Mouse (Mus musculus): ENCODE measurements around the gene Ppm1l.

The Ppm1l gene

DNA sequence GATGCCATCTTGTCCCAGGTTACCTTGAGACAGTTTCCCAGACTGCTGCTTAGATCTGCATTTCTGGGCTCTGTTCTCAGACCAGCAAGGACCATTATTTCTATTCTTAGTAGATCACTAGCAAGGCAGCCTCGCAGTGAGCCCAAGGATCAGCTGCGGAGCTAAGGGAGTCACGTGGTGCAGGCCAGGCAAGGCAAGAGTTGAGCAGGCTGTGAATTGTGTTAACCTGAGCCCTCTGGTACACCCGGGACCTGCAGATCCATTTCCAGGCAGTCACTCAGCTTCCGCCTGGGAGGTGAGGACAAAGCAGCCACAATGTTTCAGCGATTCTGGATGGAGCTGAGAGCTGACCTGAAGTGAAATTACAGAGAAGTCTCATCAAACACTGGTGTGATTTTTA lies 185.3 kb downstream of the Ppm1l start:
- DNase-seq, result no peak

DNA sequence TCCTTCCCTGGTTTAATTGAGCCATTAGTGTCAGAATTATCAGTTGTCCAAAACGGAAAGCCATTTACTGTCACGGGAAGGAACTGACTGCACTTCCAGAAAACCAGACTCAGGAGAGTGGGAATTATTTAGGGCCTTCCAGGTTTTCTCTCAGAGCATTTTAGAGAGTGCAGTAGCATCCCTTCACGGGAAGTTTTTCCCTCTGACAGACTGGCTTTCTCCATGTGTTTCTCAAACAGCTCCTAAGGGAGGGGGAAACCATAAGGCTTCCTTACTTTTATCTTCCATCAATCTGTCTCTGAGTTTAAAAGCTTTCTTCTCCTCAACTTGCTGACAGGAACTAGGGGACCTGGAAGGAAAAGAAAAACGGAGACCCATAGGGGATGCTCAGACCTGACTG lies 185.9 kb downstream of the Ppm1l start:
- DNase-seq, result no peak

DNA sequence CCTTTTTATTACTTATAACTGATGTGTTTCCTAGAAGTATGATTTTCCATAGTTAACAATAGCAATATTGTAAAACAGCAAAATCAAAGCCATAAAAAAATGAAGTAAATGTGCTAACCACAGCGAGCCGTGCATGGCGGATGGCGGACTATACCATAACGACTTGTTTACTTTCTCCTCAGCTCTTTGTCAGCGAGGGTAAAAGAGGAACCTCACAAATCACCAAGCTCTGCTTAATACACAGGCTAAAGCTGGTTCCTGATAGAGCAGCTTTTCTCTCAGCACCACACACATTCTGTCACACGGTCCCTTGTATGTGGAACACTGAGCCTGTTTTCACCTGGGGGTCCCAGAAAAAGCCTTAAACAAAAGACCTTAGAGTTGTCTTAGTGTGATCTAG lies 188.4 kb downstream of the Ppm1l start:
- no peak for DNase-seq

- DNase-seq, result no peak
Measured at GRCm38 (mm10) chr3:69506352-69506751, 189.7 kb downstream of the Ppm1l start.

DNA sequence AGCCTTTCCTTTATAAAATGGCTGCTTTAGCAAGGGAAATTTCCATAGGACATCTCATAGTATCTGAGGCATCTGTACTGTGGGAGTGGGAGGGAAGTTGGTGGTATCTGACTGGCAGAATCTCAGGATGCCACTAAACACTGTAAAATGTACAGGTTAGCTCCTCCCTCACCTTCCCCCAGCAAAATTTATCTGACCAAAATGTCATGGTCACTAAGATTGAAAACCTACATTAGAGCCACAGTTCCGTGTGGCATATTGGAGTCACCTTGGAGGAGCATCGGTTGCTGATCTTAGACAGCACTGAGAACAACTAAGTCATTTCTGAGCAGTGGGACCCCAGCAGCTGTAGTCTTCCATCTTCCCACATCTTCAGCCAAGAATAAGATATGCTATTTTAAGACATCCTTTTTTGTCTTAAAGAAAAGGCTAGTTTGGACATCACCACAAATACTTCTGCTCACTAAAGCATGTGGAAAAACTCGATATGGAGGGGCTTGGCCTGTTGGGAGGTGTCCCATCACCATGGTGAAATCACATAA lies 192.8 kb downstream of the Ppm1l start:
- DNase-seq, result no peak

GRCm38 (mm10) chr3:69511881-69512280 lies 195.2 kb downstream of the Ppm1l start:
- no peak for DNase-seq

GRCm38 (mm10) chr3:69512402-69512801 lies 195.7 kb downstream of the Ppm1l start:
- DNase-seq, result peak in 1 of 2 experiments; percentile 18

GRCm38 (mm10) chr3:69515730-69516350 lies 199.2 kb downstream of the Ppm1l start:
- DNase-seq, result peak in 1 of 2 experiments; percentile 28

DNA sequence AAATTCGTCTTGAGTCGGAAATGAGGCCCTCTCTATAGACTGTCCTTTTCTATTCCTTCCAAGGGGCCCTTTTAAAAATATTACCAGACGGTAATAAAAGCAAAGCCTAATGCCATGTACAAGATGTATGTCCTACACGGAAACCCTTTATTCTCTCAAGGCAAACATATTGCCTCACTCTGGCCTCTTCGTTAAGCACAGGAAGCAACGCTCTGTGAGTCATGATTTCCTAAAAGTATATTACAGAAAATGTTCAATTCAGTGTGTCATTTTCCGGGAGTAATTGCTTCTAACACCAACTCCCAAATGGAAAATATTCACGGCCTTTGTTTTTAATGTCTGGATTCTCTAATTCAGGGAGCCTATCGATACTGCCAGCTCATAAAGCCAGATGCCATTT lies 202.5 kb downstream of the Ppm1l start:
- DNase-seq, result no peak

- peak in 1 of 2 experiments; percentile 16 for DNase-seq
Measured at GRCm38 (mm10) chr3:69519789-69520558, 203.3 kb downstream of the Ppm1l start.

DNA sequence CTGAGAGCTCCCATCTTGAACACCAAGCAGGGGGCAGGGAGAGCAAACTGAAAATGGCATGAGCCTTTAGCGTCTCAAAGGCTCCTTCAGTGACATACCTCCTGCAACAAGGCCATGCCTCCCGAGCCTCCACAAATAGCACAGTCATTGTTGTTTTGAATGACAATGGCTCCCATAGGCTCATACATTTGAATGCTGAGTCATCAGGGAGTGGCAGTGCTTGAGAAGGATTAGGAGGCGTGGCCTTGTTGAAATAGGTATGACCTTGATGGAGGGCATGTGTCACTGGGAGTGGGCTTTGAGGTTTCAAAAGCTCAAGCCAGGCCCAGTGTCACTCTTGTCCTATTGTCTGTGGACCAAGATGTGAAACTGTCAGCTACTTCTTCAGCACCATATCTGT lies 205.6 kb downstream of the Ppm1l start:
- no peak for DNase-seq

DNA sequence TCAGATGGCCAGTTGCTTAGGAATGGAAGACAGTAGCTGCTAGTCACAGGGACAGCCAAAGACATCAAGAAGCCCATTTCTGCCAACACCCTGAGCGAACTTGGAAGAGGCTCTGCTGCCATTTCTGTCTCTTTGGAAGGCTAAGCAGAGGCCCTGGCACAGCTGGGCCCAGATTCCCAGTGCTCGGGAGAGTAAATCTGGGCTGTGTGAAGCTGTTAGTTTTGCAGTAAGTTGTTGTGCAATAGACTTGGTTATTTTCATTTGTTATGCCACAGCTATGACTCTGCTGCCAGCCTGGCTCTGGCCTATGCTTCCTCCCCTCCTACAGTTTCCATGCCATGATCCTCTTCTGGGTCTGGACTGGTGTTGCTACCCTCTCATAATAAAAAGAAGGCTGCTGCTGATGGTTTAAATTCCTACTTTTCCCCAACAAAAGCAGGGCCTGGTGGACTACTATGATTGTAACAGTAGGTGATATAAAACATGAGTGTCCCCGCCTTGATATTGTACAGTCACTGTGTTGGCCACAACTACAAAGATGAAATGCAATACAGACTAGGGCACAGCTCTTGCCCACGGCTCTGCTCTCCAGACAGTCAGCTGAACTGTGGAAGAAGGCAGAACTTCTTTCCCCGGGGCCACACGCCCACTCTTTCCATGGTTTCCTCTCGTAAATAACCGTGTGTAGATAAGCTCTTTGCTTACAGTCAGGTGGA lies 207.9 kb downstream of the Ppm1l start:
- no peak for DNase-seq

DNA sequence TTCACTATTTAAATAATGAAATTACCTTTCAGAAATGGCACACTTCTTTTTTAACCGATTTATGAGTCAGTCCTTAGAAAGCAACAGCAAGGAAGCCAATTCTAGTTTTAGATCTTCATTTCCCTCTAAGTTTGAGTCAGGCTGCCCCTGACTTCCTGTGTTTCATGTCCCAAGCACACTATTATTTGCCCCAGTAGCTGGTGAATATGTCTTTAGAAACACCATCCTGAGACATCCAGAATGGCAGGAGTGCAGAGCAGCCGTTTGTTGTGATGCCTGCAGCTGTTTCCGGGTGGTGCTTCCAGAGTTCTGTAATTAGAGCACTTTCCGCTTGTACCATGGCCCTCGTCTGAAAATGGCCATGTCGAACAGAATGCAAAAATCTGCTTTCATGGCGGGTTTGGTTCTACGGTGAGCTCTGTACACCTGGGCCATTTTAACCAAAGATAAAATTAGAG lies 208.4 kb downstream of the Ppm1l start:
- DNase-seq, result peak in 1 of 2 experiments; percentile 30

GRCm38 (mm10) chr3:69527384-69527783 lies 210.7 kb downstream of the Ppm1l start:
- DNase-seq, result no peak

DNA sequence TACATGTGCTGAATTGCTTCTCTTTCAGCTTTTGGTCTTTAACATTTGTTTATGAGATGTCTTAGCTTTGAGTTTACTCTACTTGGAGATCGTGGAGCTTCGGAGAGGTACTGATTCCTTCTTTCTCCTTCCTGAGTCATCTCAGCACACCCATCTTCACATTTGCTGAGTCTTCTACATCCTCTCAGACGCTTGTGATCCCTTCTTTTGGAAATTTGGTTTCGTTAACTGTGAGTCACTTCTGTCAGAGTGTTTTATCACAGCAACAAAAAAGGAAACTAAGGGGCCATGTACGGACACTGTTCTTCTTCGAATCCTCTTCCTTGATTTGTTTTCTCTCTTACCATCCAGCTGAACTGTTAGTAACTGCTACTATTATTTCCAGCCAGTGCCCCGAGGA lies 212.9 kb downstream of the Ppm1l start:
- no peak for DNase-seq

DNA sequence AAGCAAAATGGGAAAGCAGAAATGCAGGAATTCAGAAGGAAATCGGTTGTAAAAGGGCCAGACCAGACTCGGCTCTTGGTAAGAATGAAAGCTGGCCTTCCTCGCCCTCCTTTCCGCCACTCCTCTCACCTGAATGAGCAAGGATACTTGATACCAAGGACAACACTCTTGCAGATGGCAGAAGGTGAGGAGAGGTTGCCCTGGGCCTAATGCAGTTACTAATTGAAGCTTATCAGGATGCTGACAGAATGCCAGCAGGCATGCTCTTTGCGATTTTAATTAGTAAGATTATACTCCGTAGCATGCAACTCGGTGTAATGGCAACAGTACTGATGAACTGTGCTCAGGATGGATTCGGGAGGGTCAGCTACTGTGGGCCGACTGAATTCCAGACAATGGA lies 214.8 kb downstream of the Ppm1l start:
- no peak for DNase-seq

DNA sequence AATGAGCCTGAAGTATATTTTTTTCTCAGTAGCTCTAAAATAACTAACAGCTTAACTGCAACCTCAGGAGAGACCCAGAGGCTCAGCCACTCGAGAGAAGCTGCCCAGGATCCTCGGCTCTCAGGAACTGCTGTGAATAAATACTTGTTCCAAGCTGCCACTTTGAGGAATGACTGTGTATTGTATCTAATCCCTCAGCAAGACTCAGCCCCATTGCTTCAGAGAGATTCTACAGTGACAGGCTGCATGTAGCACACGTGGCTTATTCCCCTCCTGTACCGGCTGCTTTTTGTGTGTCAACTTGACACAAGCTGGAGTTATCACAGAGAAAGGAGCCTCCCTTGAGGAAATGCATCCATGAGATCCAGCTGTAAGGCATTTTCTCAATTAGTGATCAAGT lies 216.0 kb downstream of the Ppm1l start:
- no peak for DNase-seq

DNA sequence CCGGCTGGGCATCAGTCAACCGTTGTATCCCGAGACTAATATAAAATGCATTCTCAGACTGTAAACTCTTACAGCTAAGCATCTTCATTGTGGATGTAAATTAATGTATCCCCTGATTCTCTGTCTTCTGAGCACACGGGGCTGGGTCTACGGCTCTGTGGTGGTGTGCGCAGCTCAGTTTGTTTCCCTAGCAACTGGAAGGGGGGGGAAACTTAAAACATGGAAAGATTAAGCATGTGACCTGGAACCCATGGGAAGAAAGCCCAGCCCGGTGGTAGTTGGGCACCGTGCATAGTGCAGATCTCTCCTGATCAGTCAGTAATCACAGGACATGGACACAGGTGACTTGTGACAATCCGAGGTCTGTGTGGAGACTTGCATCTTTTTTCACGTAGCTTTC lies 218.8 kb downstream of the Ppm1l start:
- DNase-seq, result no peak

GRCm38 (mm10) chr3:69535941-69536647 lies 219.4 kb downstream of the Ppm1l start:
- DNase-seq, result no peak

DNA sequence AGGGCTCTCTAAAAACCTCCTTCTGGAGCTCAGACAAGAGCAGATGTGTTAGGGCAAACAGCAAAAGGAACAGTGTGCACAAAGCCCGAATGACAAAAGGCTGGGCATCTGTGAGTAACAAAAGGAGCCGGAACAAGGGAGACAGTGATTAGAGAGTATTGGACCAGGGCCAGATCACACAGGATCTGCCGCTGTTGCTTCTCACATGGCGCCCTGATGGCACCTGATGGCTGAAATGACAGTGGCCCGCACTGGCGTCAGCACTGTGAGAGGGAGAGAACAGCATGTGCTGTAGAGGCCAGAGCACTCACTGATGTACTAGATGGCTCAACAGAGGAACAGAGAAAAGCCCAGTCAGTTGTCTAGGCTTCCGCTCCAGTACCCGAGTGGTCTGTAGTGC lies 226.3 kb downstream of the Ppm1l start:
- DNase-seq, result no peak

- no peak for DNase-seq
Measured at GRCm38 (mm10) chr3:69543730-69544129, 227.1 kb downstream of the Ppm1l start.

DNA sequence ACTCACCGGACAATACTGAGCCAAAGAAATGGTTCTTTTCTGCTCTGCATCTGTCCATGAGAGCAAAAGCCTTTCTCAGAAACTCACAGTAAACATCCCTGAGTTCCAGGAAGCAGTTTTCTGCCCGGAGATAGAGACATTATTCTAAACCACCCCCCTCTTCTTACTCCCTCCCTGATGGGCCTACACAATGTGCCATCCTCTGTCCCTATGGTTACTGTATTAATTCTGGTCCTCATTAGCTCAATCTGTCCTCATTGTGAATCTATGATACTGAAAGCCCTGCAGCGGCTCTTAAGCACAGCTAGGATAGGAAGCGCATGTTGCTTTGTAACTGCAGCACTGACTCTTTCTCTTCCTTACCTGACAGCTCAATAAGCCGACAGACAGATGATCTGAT lies 228.4 kb downstream of the Ppm1l start:
- DNase-seq, result no peak
